Mouse (Mus musculus): ENCODE data around the gene Wdr20rt. TPM values are rescaled to one million over a fixed set of nuclear protein-coding genes. Genes with fewer than 3 reads are reported as not detected.
"Not testable (repeated sequence)": the region's sequence is repeated elsewhere in the genome, so short reads cannot be mapped to it uniquely, and the experiment has no call there.

Wdr20rt gene
- polyA plus RNA-seq (2012; ENCODE audit: insufficient read depth, insufficient read length, missing spikeins): 0.63 TPM in 1 of 2 replicates, not detected in the other

- H3K4me1 ChIP-seq (ENCODE audit: control insufficient read depth, insufficient read depth, low read length): peaks cover 8% of the 10 kb centered on the region
- TF ChIP-seq POLR2A (IDR thresholded peaks at IDR 0.05; ENCODE audit: borderline replicate concordance, low read depth, low read length): no peak
- TF ChIP-seq CTCF (IDR thresholded peaks at IDR 0.05; ENCODE audit: low read depth, low read length): no peak
- no peak within 1 kb of the TSS for H3K4me3 ChIP-seq (ENCODE audit: insufficient read depth, low read length)
- no peak within 1 kb of the TSS for H3K27ac ChIP-seq (ENCODE audit: insufficient read depth, low read depth, low read length)
These were observed at the start of gene Wdr20rt for GRCm38 (mm10) chr12:65225467-65225945. Gene Wdr20rt (plus strand): TSS chr12:65225517.

GRCm38 (mm10) chr12:65187365-65187764, 38.0 kb upstream of the Wdr20rt start:
- TF ChIP-seq CTCF (IDR thresholded peaks at IDR 0.05; ENCODE audit: low read depth, low read length) (no peak), POLR2A (IDR thresholded peaks at IDR 0.05; ENCODE audit: borderline replicate concordance, low read depth, low read length) (no peak)
- peaks cover 5% of the 10 kb centered on the region for H3K4me1 ChIP-seq (ENCODE audit: control insufficient read depth, insufficient read depth, low read length)
- H3K27ac ChIP-seq (ENCODE audit: insufficient read depth, low read depth, low read length): no peak overlapping the region
- no peak overlapping the region for H3K4me3 ChIP-seq (ENCODE audit: insufficient read depth, low read length)

- Histone ChIP-seq H3K4me3 (ENCODE audit: insufficient read depth, low read length) (no peak overlapping the region), H3K27ac (ENCODE audit: insufficient read depth, low read depth, low read length) (peak overlapping the region; percentile 31; the same call in 1 of the 2 replicates), H3K4me1 (ENCODE audit: control insufficient read depth, insufficient read depth, low read length) (peaks cover 10% of the 10 kb centered on the region)
- TF ChIP-seq POLR2A (IDR thresholded peaks at IDR 0.05; ENCODE audit: borderline replicate concordance, low read depth, low read length) (no peak), CTCF (IDR thresholded peaks at IDR 0.05; ENCODE audit: low read depth, low read length) (no peak)
These were observed 36.1 kb upstream of the Wdr20rt start for GRCm38 (mm10) chr12:65189213-65189612.

GRCm38 (mm10) chr12:65194003-65194530, 31.2 kb upstream of the Wdr20rt start:
- TF ChIP-seq POLR2A (IDR thresholded peaks at IDR 0.05; ENCODE audit: borderline replicate concordance, low read depth, low read length) (no peak), CTCF (IDR thresholded peaks at IDR 0.05; ENCODE audit: low read depth, low read length) (no peak)
- Histone ChIP-seq H3K4me3 (ENCODE audit: insufficient read depth, low read length) (peak overlapping the region; percentile 18; the same call in 1 of the 2 replicates), H3K27ac (ENCODE audit: insufficient read depth, low read depth, low read length) (peak overlapping the region; percentile 59), H3K4me1 (ENCODE audit: control insufficient read depth, insufficient read depth, low read length) (peaks cover 14% of the 10 kb centered on the region)

GRCm38 (mm10) chr12:65201812-65202211, 23.5 kb upstream of the Wdr20rt start:
- TF ChIP-seq CTCF (IDR thresholded peaks at IDR 0.05; ENCODE audit: low read depth, low read length) (no peak), POLR2A (IDR thresholded peaks at IDR 0.05; ENCODE audit: borderline replicate concordance, low read depth, low read length) (no peak)
- H3K4me3 ChIP-seq (ENCODE audit: insufficient read depth, low read length): no peak overlapping the region
- H3K27ac ChIP-seq (ENCODE audit: insufficient read depth, low read depth, low read length): no peak overlapping the region
- H3K4me1 ChIP-seq (ENCODE audit: control insufficient read depth, insufficient read depth, low read length): no peaks in the 10 kb centered on the region

- H3K4me3 ChIP-seq (ENCODE audit: insufficient read depth, low read length): no peak overlapping the region
- TF ChIP-seq CTCF (IDR thresholded peaks at IDR 0.05; ENCODE audit: low read depth, low read length): no peak
- TF ChIP-seq POLR2A (IDR thresholded peaks at IDR 0.05; ENCODE audit: borderline replicate concordance, low read depth, low read length): no peak
- no peak overlapping the region for H3K27ac ChIP-seq (ENCODE audit: insufficient read depth, low read depth, low read length)
- no peaks in the 10 kb centered on the region for H3K4me1 ChIP-seq (ENCODE audit: control insufficient read depth, insufficient read depth, low read length)
These were observed 18.9 kb upstream of the Wdr20rt start for GRCm38 (mm10) chr12:65206431-65206830.

GRCm38 (mm10) chr12:65216404-65216840, 8.9 kb upstream of the Wdr20rt start:
- Histone ChIP-seq H3K4me3 (ENCODE audit: insufficient read depth, low read length) (no peak overlapping the region), H3K4me1 (ENCODE audit: control insufficient read depth, insufficient read depth, low read length) (peaks cover 6% of the 10 kb centered on the region), H3K27ac (ENCODE audit: insufficient read depth, low read depth, low read length) (no peak overlapping the region)
- TF ChIP-seq POLR2A (IDR thresholded peaks at IDR 0.05; ENCODE audit: borderline replicate concordance, low read depth, low read length): no peak
- no peak for TF ChIP-seq CTCF (IDR thresholded peaks at IDR 0.05; ENCODE audit: low read depth, low read length)

DNA sequence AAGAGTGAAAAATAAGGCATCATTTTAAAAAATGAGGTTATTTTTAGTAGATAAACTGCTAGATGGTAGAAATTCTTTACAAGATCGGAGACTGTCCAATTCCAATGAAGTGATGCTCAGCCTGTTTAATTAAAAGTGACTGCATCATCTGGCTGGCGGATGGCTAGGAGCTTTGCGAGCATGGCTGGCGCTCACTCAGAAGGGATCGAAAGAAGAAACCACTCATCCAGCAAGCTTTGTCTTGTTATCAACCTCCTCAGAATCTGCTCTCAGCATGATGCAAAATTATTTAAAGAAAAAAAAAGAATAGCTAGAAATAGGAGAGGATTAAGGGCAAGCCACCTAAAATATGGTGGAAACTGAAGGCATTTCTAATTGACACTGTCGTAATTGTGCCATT, 3.3 kb downstream of the Wdr20rt start:
- Histone ChIP-seq H3K4me3 (ENCODE audit: insufficient read depth, low read length) (no peak overlapping the region), H3K4me1 (ENCODE audit: control insufficient read depth, insufficient read depth, low read length) (no peaks in the 10 kb centered on the region), H3K27ac (ENCODE audit: insufficient read depth, low read depth, low read length) (no peak overlapping the region)
- TF ChIP-seq POLR2A (IDR thresholded peaks at IDR 0.05; ENCODE audit: borderline replicate concordance, low read depth, low read length) (no peak), CTCF (IDR thresholded peaks at IDR 0.05; ENCODE audit: low read depth, low read length) (no peak)

DNA sequence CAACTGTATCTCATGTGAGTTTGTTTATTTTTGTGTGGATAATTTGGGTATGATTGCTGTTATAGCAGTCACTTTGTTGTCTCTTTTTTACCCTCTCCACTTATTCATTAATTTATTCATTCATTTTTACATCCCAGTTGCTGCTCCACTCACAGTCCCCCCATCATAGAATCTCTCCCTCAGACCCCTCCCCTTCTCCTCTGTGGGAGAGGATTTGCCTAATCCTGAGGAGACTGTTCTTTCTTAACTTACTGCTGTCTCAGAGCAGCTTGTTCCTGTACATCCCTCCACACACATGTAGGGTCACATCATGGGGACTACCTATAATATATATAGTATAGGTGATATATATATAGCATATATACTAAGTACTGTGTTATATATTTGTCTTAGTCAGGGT, 3.7 kb downstream of the Wdr20rt start:
- TF ChIP-seq POLR2A (IDR thresholded peaks at IDR 0.05; ENCODE audit: borderline replicate concordance, low read depth, low read length): no peak
- TF ChIP-seq CTCF (IDR thresholded peaks at IDR 0.05; ENCODE audit: low read depth, low read length): no peak
- no peak overlapping the region for H3K27ac ChIP-seq (ENCODE audit: insufficient read depth, low read depth, low read length)
- no peaks in the 10 kb centered on the region for H3K4me1 ChIP-seq (ENCODE audit: control insufficient read depth, insufficient read depth, low read length)
- H3K4me3 ChIP-seq (ENCODE audit: insufficient read depth, low read length): no peak overlapping the region

DNA sequence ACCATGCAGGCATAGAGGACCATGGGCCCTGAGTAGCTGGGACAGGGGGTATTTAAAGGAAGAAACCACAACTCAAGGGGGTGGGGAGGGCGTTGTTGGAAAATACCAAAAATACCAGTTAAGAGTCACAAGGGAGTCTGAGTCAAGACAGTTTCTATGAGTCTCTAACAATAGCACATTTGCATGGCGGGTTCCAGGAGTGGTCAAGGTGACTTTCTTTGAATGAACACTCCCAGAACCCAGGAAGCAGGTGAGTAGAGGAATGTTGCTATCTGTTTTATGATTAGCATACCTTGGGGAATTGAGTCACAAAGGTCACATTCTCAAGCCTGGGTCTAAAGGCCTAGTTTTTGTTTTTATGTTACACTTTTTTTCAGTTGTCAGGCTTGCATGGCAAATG, 7.5 kb downstream of the Wdr20rt start:
- H3K27ac ChIP-seq (ENCODE audit: insufficient read depth, low read depth, low read length); H3K4me3 ChIP-seq (ENCODE audit: insufficient read depth, low read length); H3K4me1 ChIP-seq (ENCODE audit: control insufficient read depth, insufficient read depth, low read length): not testable (repeated sequence)
